Mouse (Mus musculus) kidney, postnatal 36 days (tissue): ENCODE measurements at regions not wholly inside any gene's neighbourhood (a gene's known extent, or its start where the extent isn't known, plus 50 kb on each side); places are given as distances from the start of the nearest gene placed in this dataset.
A peak's percentile ranks its signal among the peaks of the same experiment; 100 is the strongest.

Experiments used
- DNase-seq, 2 experiments: peaks; one replicate each; pipeline ENCODE4 v3.0.0; 2021 to 2022; ENCODE audit warnings: mixed read lengths in 2 of 2

- no peak for DNase-seq
These were observed 51.3 kb downstream of the 3110018I06Rik start for GRCm38 (mm10) chr12:107539683-107540082.

GRCm38 (mm10) chr12:107541196-107541595 lies 52.8 kb downstream of the 3110018I06Rik start:
- DNase-seq, result no peak

- DNase-seq, result no peak
These were observed 58.9 kb downstream of the 3110018I06Rik start for GRCm38 (mm10) chr12:107547194-107547885.

- DNase-seq, result peak in 1 of 2 experiments; percentile 1
These were observed 59.5 kb downstream of the 3110018I06Rik start for GRCm38 (mm10) chr12:107547886-107548448.

GRCm38 (mm10) chr12:107549452-107550296 lies 61.2 kb downstream of the 3110018I06Rik start:
- no peak for DNase-seq

- DNase-seq, result no peak
These were observed 70.8 kb downstream of the 3110018I06Rik start for GRCm38 (mm10) chr12:107559191-107559590.

- no peak for DNase-seq
These were observed 71.7 kb downstream of the 3110018I06Rik start for GRCm38 (mm10) chr12:107560100-107560499.

GRCm38 (mm10) chr12:107572586-107572985 lies 84.2 kb downstream of the 3110018I06Rik start:
- DNase-seq, result no peak

GRCm38 (mm10) chr12:107579508-107579907 lies 91.1 kb downstream of the 3110018I06Rik start:
- no peak for DNase-seq

GRCm38 (mm10) chr12:107583151-107583720 lies 94.8 kb downstream of the 3110018I06Rik start:
- no peak for DNase-seq

GRCm38 (mm10) chr12:107585696-107586225 lies 97.3 kb downstream of the 3110018I06Rik start:
- DNase-seq, result no peak

- DNase-seq, result no peak
These were observed 107.8 kb downstream of the 3110018I06Rik start for GRCm38 (mm10) chr12:107596236-107596635.

GRCm38 (mm10) chr12:107600576-107600975 lies 112.1 kb downstream of the 3110018I06Rik start:
- DNase-seq, result no peak

GRCm38 (mm10) chr12:107608966-107609365 lies 120.5 kb downstream of the 3110018I06Rik start:
- DNase-seq, result no peak

- DNase-seq, result no peak
These were observed 121.6 kb downstream of the 3110018I06Rik start for GRCm38 (mm10) chr12:107609986-107610385.

- DNase-seq, result no peak
These were observed 129.0 kb downstream of the 3110018I06Rik start for GRCm38 (mm10) chr12:107617212-107617994.

- DNase-seq, result no peak
These were observed 136.0 kb downstream of the 3110018I06Rik start for GRCm38 (mm10) chr12:107624446-107624845.

- DNase-seq, result no peak
These were observed 159.6 kb downstream of the 3110018I06Rik start for GRCm38 (mm10) chr12:107648008-107648407.

- no peak for DNase-seq
These were observed 163.8 kb downstream of the 3110018I06Rik start for GRCm38 (mm10) chr12:107652126-107652728.

- DNase-seq, result no peak
These were observed 164.7 kb downstream of the 3110018I06Rik start for GRCm38 (mm10) chr12:107653131-107653530.

GRCm38 (mm10) chr12:107656846-107657245 lies 168.4 kb downstream of the 3110018I06Rik start:
- no peak for DNase-seq

GRCm38 (mm10) chr12:107658241-107658640 lies 169.8 kb downstream of the 3110018I06Rik start:
- DNase-seq, result no peak
